Comparison of ENCODE assay signal across 9 mouse cellular contexts in genomic region chr14:55520451-55521361, GRCm38 (mm10). TPM values are rescaled to one million over a fixed set of nuclear protein-coding genes. Genes with fewer than 3 reads are reported as not detected.
A peak's percentile ranks its signal among the peaks of the same experiment; 100 is the strongest.
DNase-seq lines count a peak whose midpoint lies in the region; ATAC-seq and TF ChIP-seq lines count a peak whose summit lies in the region.
"Had no signal": no experiment of that assay in that cellular context is flagged by ENCODE, and none has a peak within 500 bp of the region (broad histone marks: within the 10 kb centered on the region; RNA-seq: fewer than 3 reads in every experiment).

No protein-coding gene starts in this region.

- peaks cover 2 to 27% of the 10 kb centered on the region in 2 experiments; a peak in 2 of 4 replicates for H3K4me1 ChIP-seq in CH12.LX (ENCODE audit: control insufficient read depth in 1 of 2, insufficient read depth in 2 of 2)
- H3K4me1 ChIP-seq in heart, postnatal 0 days (ENCODE audit: control insufficient read depth, insufficient read depth): peaks cover 10% of the 10 kb centered on the region; the same call in 1 of the 2 replicates
- H3K4me1 ChIP-seq in limb, embryonic 14.5 days (ENCODE audit: control insufficient read depth, insufficient read depth, low read length): no peaks in the 10 kb centered on the region
- H3K4me1 ChIP-seq in neural tube, embryonic 12.5 days: peaks cover 25% of the 10 kb centered on the region

- in situ Hi-C loops in CH12.LX (cut with MboI; ENCODE audit: low pct_ligation_motif_present, low pct_unique_long_range_greater_than_20kb, low sequenced_read_pairs): no loop called here

- no peaks in the 10 kb centered on the region for H3K36me3 ChIP-seq in CH12.LX (replicated peaks in 1 of 2; ENCODE audit: control insufficient read depth in 1 of 2, insufficient read depth in 1 of 2, low read length in 1 of 2)
- H3K36me3 ChIP-seq in heart, postnatal 0 days (replicated peaks; ENCODE audit: control insufficient read depth, insufficient read depth, low read length): no peaks in the 10 kb centered on the region
- H3K36me3 ChIP-seq in limb, embryonic 14.5 days (ENCODE audit: control insufficient read depth, insufficient read depth, low read length): no peaks in the 10 kb centered on the region
- no peaks in the 10 kb centered on the region for H3K36me3 ChIP-seq in neural tube, embryonic 12.5 days

- dilution Hi-C loops in CH12.LX (cut with MboI; ENCODE audit: extremely low pct_ligation_motif_present, extremely low pct_unique_long_range_greater_than_20kb, low sequenced_read_pairs): no loop called here

- peaks cover 69% of the 10 kb centered on the region for H3K27me3 ChIP-seq in CH12.LX (replicated peaks)
- H3K27me3 ChIP-seq in heart, postnatal 0 days (ENCODE audit: control insufficient read depth, insufficient read depth, low read length): peaks cover 70% of the 10 kb centered on the region
- H3K27me3 ChIP-seq in limb, embryonic 14.5 days (ENCODE audit: control insufficient read depth, insufficient read depth, low read length): peaks cover 34% of the 10 kb centered on the region
- H3K27me3 ChIP-seq in neural tube, embryonic 12.5 days (replicated peaks): peaks cover 14% of the 10 kb centered on the region

- ATAC-seq in heart, postnatal 0 days (ENCODE audit: insufficient read depth, low read depth): no peak
- ATAC-seq in limb, embryonic 14.5 days (ENCODE audit: low FRiP score, low read depth): no peak
- ATAC-seq in neural tube, embryonic 12.5 days (ENCODE audit: low FRiP score, low read depth): peak; percentile 73

- H3K27ac ChIP-seq in CH12.LX (ENCODE audit: insufficient read depth, low read depth): no peak overlapping the region
- H3K27ac ChIP-seq in heart, postnatal 0 days (ENCODE audit: low read depth): no peak overlapping the region
- no peak overlapping the region for H3K27ac ChIP-seq in limb, embryonic 14.5 days (replicated peaks; ENCODE audit: low read depth, low read length)
- peak overlapping the region; percentile 32; the same call in 1 of the 2 replicates for H3K27ac ChIP-seq in neural tube, embryonic 12.5 days

- DNase-seq in adrenal gland, adult (ENCODE audit: inconsistent age in 2 of 2, low spot score in 1 of 2): peak; percentile 22 to 62
- no peak for DNase-seq in adrenal gland, adult 8-10 months
- DNase-seq in CH12.LX (ENCODE audit: extremely low read depth): no peak
- peak; percentile 55 to 61 for DNase-seq in cerebellum, postnatal 36 days
- DNase-seq in heart, postnatal 0 days (ENCODE audit: low spot score): no peak
- no peak for DNase-seq in limb, embryonic 14.5 days (ENCODE audit: low spot score)
- DNase-seq in spleen, postnatal 36 days (ENCODE audit: low spot score in 2 of 2): no peak

- H3K79me2 ChIP-seq in CH12.LX (replicated peaks; ENCODE audit: control insufficient read depth, extremely low read depth, insufficient read depth, poor library complexity, severe bottlenecking): no peaks in the 10 kb centered on the region

- H3K9ac ChIP-seq in CH12.LX (ENCODE audit: insufficient read depth, low read depth): no peak overlapping the region
- no peak overlapping the region for H3K9ac ChIP-seq in heart, postnatal 0 days (replicated peaks; ENCODE audit: low read depth, low read length)
- H3K9ac ChIP-seq in limb, embryonic 14.5 days (ENCODE audit: low read depth, low read length, severe bottlenecking): peak overlapping the region; percentile 48
- peak overlapping the region; percentile 56 for H3K9ac ChIP-seq in neural tube, embryonic 12.5 days

- no peaks in the 10 kb centered on the region for H3K9me3 ChIP-seq in CH12.LX (replicated peaks; ENCODE audit: low read length)
- H3K9me3 ChIP-seq in heart, postnatal 0 days (replicated peaks; ENCODE audit: control insufficient read depth, low read length): no peaks in the 10 kb centered on the region
- H3K9me3 ChIP-seq in limb, embryonic 14.5 days (ENCODE audit: control insufficient read depth, low read length): no peaks in the 10 kb centered on the region
- H3K9me3 ChIP-seq in neural tube, embryonic 12.5 days: no peaks in the 10 kb centered on the region

- TF ChIP-seq CTCF in CH12.LX (conservative IDR thresholded peaks at IDR 0.05 in 1 of 2, IDR thresholded peaks at IDR 0.05 in 1 of 2; ENCODE audit: low read depth in 2 of 2, low read length in 2 of 2): peak in 1 of 2 experiments; percentile 47; a peak in 2 of 4 replicates
- TF ChIP-seq CTCF in heart, postnatal 0 days (IDR thresholded peaks at IDR 0.05; ENCODE audit: low read depth): no peak

- H3K4me3 ChIP-seq in CH12.LX (replicated peaks in 1 of 3; ENCODE audit: low read depth in 2 of 3, low read length in 2 of 3, poor library complexity in 1 of 3): peak overlapping the region in 1 of 3 experiments; percentile 50
- H3K4me3 ChIP-seq in heart, postnatal 0 days (ENCODE audit: low read depth, low read length): peak overlapping the region; percentile 44
- H3K4me3 ChIP-seq in limb, embryonic 14.5 days (replicated peaks; ENCODE audit: low read length): peak overlapping the region; percentile 43
- H3K4me3 ChIP-seq in neural tube, embryonic 12.5 days: peak overlapping the region; percentile 51

- no peak for TF ChIP-seq EP300 in CH12.LX (IDR thresholded peaks at IDR 0.05; ENCODE audit: low read length)
- TF ChIP-seq EP300 in heart, postnatal 0 days (IDR thresholded peaks at IDR 0.05; ENCODE audit: low read depth): no peak

- no peak for TF ChIP-seq RAD21 in CH12.LX (IDR thresholded peaks at IDR 0.05; ENCODE audit: low read depth, low read length)

- H3K4me2 ChIP-seq in CH12.LX (ENCODE audit: insufficient read depth, low read depth, poor library complexity, severe bottlenecking): peak overlapping the region; percentile 60
- H3K4me2 ChIP-seq in heart, postnatal 0 days (ENCODE audit: low read depth, low read length): peak overlapping the region; percentile 68
- H3K4me2 ChIP-seq in limb, embryonic 14.5 days (replicated peaks; ENCODE audit: low read depth, low read length, severe bottlenecking): peak overlapping the region; percentile 84
- peak overlapping the region; percentile 94 for H3K4me2 ChIP-seq in neural tube, embryonic 12.5 days (replicated peaks)

- no peak for TF ChIP-seq POLR2A in CH12.LX (IDR thresholded peaks at IDR 0.05; ENCODE audit: low read depth, low read length)
- TF ChIP-seq POLR2A in limb, embryonic 14.5 days (IDR thresholded peaks at IDR 0.05; ENCODE audit: borderline replicate concordance, extremely low read depth, insufficient read depth, insufficient read length): no peak

- under 1% methylated on average over 61 of the region's 61 CpGs for WGBS in heart, postnatal 0 days
- WGBS in limb, embryonic 14.5 days: under 1% methylated on average over 61 of the region's 61 CpGs
- under 1% methylated on average over 61 of the region's 61 CpGs for WGBS in neural tube, embryonic 12.5 days

RNA-seq across cellular contexts. Expression of gene Nrl, which starts 4.1 kb away (rescaled TPM):
- not detected for total RNA-seq in adrenal gland, adult 8-10 months (2022)
- total RNA-seq in CH12.LX (2012; rRNA removed): 0.13 and 0.29 TPM in 2 replicates
- 0.14 and 0.86 TPM in 2 replicates for total RNA-seq in CH12.LX (2014; rRNA removed)
- polyA plus RNA-seq in CH12.LX (2012; ENCODE audit: insufficient read length, low read depth): 0.20 TPM in 1 of 2 replicates, not detected in the other
- not detected in 2 replicates for total RNA-seq in heart, postnatal 0 days (2014; rRNA removed; ENCODE audit: low replicate concordance)
- not detected in 2 replicates for polyA plus RNA-seq in heart, postnatal 0 days (2015; fragmentation: Nextera tagmentation; extraction: Ambion mirVana)
- polyA plus RNA-seq in limb, embryonic 14.5 days (2012; rRNA removed): 0.06 TPM in 1 of 2 replicates, not detected in the other
- polyA plus RNA-seq in limb, embryonic 14.5 days (2014; fragmentation: Nextera tagmentation; extraction: Ambion mirVana): not detected in 2 replicates
- 0.10 and 0.19 TPM in 2 replicates for polyA plus RNA-seq in neural tube, embryonic 12.5 days (2016; fragmentation: Nextera tagmentation; extraction: Ambion mirVana)
- total RNA-seq: heart, postnatal 14 days had no signal

RNA-seq across cellular contexts. Expression of gene Cpne6, which starts 10.5 kb away (rescaled TPM):
- total RNA-seq in adrenal gland, adult 8-10 months (2022): under 1 TPM; 0.09 to 0.35 (median 0.27) TPM
- total RNA-seq in CH12.LX (2012; rRNA removed): not detected in 2 replicates
- total RNA-seq in CH12.LX (2014; rRNA removed): not detected in 2 replicates
- polyA plus RNA-seq in CH12.LX (2012; ENCODE audit: insufficient read length, low read depth): not detected in 2 replicates
- 0.08 TPM in 1 of 2 replicates, not detected in the other for total RNA-seq in heart, postnatal 0 days (2014; rRNA removed; ENCODE audit: low replicate concordance)
- polyA plus RNA-seq in heart, postnatal 0 days (2015; fragmentation: Nextera tagmentation; extraction: Ambion mirVana): 0.08 and 0.26 TPM in 2 replicates
- polyA plus RNA-seq in limb, embryonic 14.5 days (2012; rRNA removed): 0.74 and 0.83 TPM in 2 replicates
- polyA plus RNA-seq in limb, embryonic 14.5 days (2014; fragmentation: Nextera tagmentation; extraction: Ambion mirVana): 0.47 and 0.65 TPM in 2 replicates
- 1.4 and 2.4 TPM in 2 replicates for polyA plus RNA-seq in neural tube, embryonic 12.5 days (2016; fragmentation: Nextera tagmentation; extraction: Ambion mirVana)
- total RNA-seq: heart, postnatal 14 days had no signal

RNA-seq across cellular contexts. Expression of gene Pck2, which starts 19.4 kb away (rescaled TPM):
- 10 to 100 TPM; 36.5 to 44.6 (median 40.6) TPM for total RNA-seq in adrenal gland, adult 8-10 months (2022)
- 105 and 286 TPM in 2 replicates for total RNA-seq in CH12.LX (2012; rRNA removed)
- 113 and 120 TPM in 2 replicates for total RNA-seq in CH12.LX (2014; rRNA removed)
- 144 and 149 TPM in 2 replicates for polyA plus RNA-seq in CH12.LX (2012; ENCODE audit: insufficient read length, low read depth)
- 48.3 and 85.2 TPM in 2 replicates for total RNA-seq in heart, postnatal 0 days (2014; rRNA removed; ENCODE audit: low replicate concordance)
- polyA plus RNA-seq in heart, postnatal 0 days (2015; fragmentation: Nextera tagmentation; extraction: Ambion mirVana): 22.6 and 24.2 TPM in 2 replicates
- 39.3 and 52.1 TPM in 2 replicates for polyA plus RNA-seq in limb, embryonic 14.5 days (2012; rRNA removed)
- polyA plus RNA-seq in limb, embryonic 14.5 days (2014; fragmentation: Nextera tagmentation; extraction: Ambion mirVana): 22.5 and 28.0 TPM in 2 replicates
- polyA plus RNA-seq in neural tube, embryonic 12.5 days (2016; fragmentation: Nextera tagmentation; extraction: Ambion mirVana): 18.2 and 21.0 TPM in 2 replicates

RNA-seq across cellular contexts. Expression of gene Carmil3, which starts 30.3 kb away (rescaled TPM):
- 10 to 100 TPM in 2 of 4 experiments, 1 to 10 TPM in 2; 5.7 to 14.0 (median 8.6) TPM for total RNA-seq in adrenal gland, adult 8-10 months (2022)
- total RNA-seq in CH12.LX (2012; rRNA removed): 1.3 and 2.3 TPM in 2 replicates
- 1.00 and 1.9 TPM in 2 replicates for total RNA-seq in CH12.LX (2014; rRNA removed)
- polyA plus RNA-seq in CH12.LX (2012; ENCODE audit: insufficient read length, low read depth): 5.2 and 6.0 TPM in 2 replicates
- total RNA-seq in heart, postnatal 0 days (2014; rRNA removed; ENCODE audit: low replicate concordance): 3.4 and 6.1 TPM in 2 replicates
- polyA plus RNA-seq in heart, postnatal 0 days (2015; fragmentation: Nextera tagmentation; extraction: Ambion mirVana): 0.49 and 0.56 TPM in 2 replicates
- polyA plus RNA-seq in limb, embryonic 14.5 days (2012; rRNA removed): 24.8 and 28.8 TPM in 2 replicates
- 3.6 and 5.4 TPM in 2 replicates for polyA plus RNA-seq in limb, embryonic 14.5 days (2014; fragmentation: Nextera tagmentation; extraction: Ambion mirVana)
- polyA plus RNA-seq in neural tube, embryonic 12.5 days (2016; fragmentation: Nextera tagmentation; extraction: Ambion mirVana): 16.1 and 16.8 TPM in 2 replicates

RNA-seq across cellular contexts. Expression of gene Dcaf11, which starts 39.1 kb away (rescaled TPM):
- 100 to 1,000 TPM; 146 to 159 (median 158) TPM for total RNA-seq in adrenal gland, adult 8-10 months (2022)
- total RNA-seq in CH12.LX (2012; rRNA removed) (36.1 and 39.1 TPM in 2 replicates), CH12.LX (2014; rRNA removed) (29.3 and 30.2 TPM in 2 replicates)
- polyA plus RNA-seq in CH12.LX (2012; ENCODE audit: insufficient read length, low read depth): 29.6 and 32.6 TPM in 2 replicates
- total RNA-seq in heart, postnatal 0 days (2014; rRNA removed; ENCODE audit: low replicate concordance): 74.4 and 84.9 TPM in 2 replicates
- 75.2 and 81.6 TPM in 2 replicates for polyA plus RNA-seq in heart, postnatal 0 days (2015; fragmentation: Nextera tagmentation; extraction: Ambion mirVana)
- 47.5 and 53.0 TPM in 2 replicates for polyA plus RNA-seq in limb, embryonic 14.5 days (2012; rRNA removed)
- 53.8 and 56.0 TPM in 2 replicates for polyA plus RNA-seq in limb, embryonic 14.5 days (2014; fragmentation: Nextera tagmentation; extraction: Ambion mirVana)
- 103 and 105 TPM in 2 replicates for polyA plus RNA-seq in neural tube, embryonic 12.5 days (2016; fragmentation: Nextera tagmentation; extraction: Ambion mirVana)

Comparison
In these comparisons a context has a peak if more than half of its experiments do, and no peak if none do; other contexts are left out.
1. DNase-seq: peak in adrenal gland, adult (2 of 2) and cerebellum, postnatal 36 days (2 of 2); none in adrenal gland, adult 8-10 months (single experiment), CH12.LX (single experiment), heart, postnatal 0 days (single experiment), limb, embryonic 14.5 days (single experiment) and spleen, postnatal 36 days (0 of 2).
2. H3K9ac ChIP-seq: peak in limb, embryonic 14.5 days (single experiment) and neural tube, embryonic 12.5 days (single experiment); none in CH12.LX (single experiment) and heart, postnatal 0 days (single experiment).
3. Peak in every context shown above with its lines, with median percentiles within 50 percentile points of each other: H3K4me2 ChIP-seq.